Mouse (Mus musculus): Measurements from ENCODE around the gene Gm45711.

- TF ChIP-seq GATA1 (IDR thresholded peaks at IDR 0.05; ENCODE audit: borderline replicate concordance, low read length) (no peak), FLI1 (IDR thresholded peaks at IDR 0.05; ENCODE audit: low read length) (no peak)
These were observed 24.3 kb upstream of the Gm45711 start for GRCm38 (mm10) chr8:104334196-104334595.

Measured in megakaryocyte, embryonic 14.5 days (primary cell).